Mouse (Mus musculus) MEL (cell line): ENCODE results near the gene Ntn5.

ENCODE experiments used
- CTCF ChIP-seq, 3 experiments: IDR thresholded peaks in 2 of 3; conservative IDR thresholded peaks in 1 of 3; 2 replicates each; pipeline ENCODE4 v1.5.1; 2011 to 2012; ENCODE audit warnings: low read length in 3 of 3, low read depth in 2 of 3, mild to moderate bottlenecking in 2 of 3, improper control_type of control experiment in 1 of 3, inconsistent platforms in 1 of 3, mixed read lengths in 1 of 3, moderate library complexity in 1 of 3; ENCODE audit not compliant: control insufficient read depth in 1 of 3, insufficient read depth in 1 of 3, poor library complexity in 1 of 3, severe bottlenecking in 1 of 3
- E2F4 ChIP-seq: IDR thresholded peaks from 2 replicates; pipeline ENCODE4 v1.6.1; 2011; ENCODE audit warnings: low read depth, low read length, improper control_type of control experiment, borderline replicate concordance
- KAT2A ChIP-seq: conservative IDR thresholded peaks from 2 replicates; pipeline ENCODE4 v1.6.1; 2012; ENCODE audit warnings: low read depth, low read length, improper control_type of control experiment, inconsistent platforms
- TCF12 ChIP-seq: IDR thresholded peaks from 2 replicates; pipeline ENCODE4 v1.6.1; 2014; ENCODE audit warnings: low read depth, mild to moderate bottlenecking, inconsistent platforms, low read length, improper control_type of control experiment, moderate library complexity
- USF1 ChIP-seq: IDR thresholded peaks from 2 replicates; pipeline ENCODE4 v1.6.1; 2014; ENCODE audit warnings: low read depth, mild to moderate bottlenecking, inconsistent platforms, low read length, improper control_type of control experiment, moderate library complexity

- no peak for TF ChIP-seq CTCF (IDR thresholded peaks at IDR 0.05 in 2 of 3, conservative IDR thresholded peaks at IDR 0.05 in 1 of 3; ENCODE audit: control insufficient read depth in 1 of 3, insufficient read depth in 1 of 3, low read depth in 2 of 3, low read length in 3 of 3, poor library complexity in 1 of 3, severe bottlenecking in 1 of 3)
- TF ChIP-seq TCF12 = no peak
- TF ChIP-seq USF1 = no peak
- TF ChIP-seq E2F4 = no peak
- TF ChIP-seq KAT2A = no peak
Measured at GRCm38 (mm10) chr7:45666161-45666560, 17.7 kb upstream of the Ntn5 start, which contains the start of gene Fut2.
